Mouse (Mus musculus) intestine, postnatal 0 days (tissue): ENCODE results near the gene Atxn10. TPM values are rescaled to one million over a fixed set of nuclear protein-coding genes. Genes with fewer than 3 reads are reported as not detected.

Experiments used
- ATAC-seq: fragments of 200-750 bp; cut with Nextera tagmentation; 2 replicates; pipeline ENCODE4 v1.8.0; 2017; ENCODE audit warnings: mild to moderate bottlenecking, moderate TSS enrichment, moderate library complexity
- H3K27ac ChIP-seq: fragments of 300-500 bp; sonication (generic); 2 replicates; pipeline ENCODE4 v1.5.1; 2014; ENCODE audit warnings: mild to moderate bottlenecking, low read depth, low read length, moderate library complexity
- H3K27me3 ChIP-seq: fragments of 300-500 bp; sonication (generic); replicated peaks from 2 replicates; pipeline ENCODE4 v1.6.1; 2014; ENCODE audit warnings: low read length, mixed read lengths; ENCODE audit not compliant: control insufficient read depth, insufficient read depth
- H3K36me3 ChIP-seq: fragments of 300-500 bp; sonication (generic); 2 replicates; pipeline ENCODE4 v1.6.1; 2014; ENCODE audit warnings: mild to moderate bottlenecking, moderate library complexity; ENCODE audit not compliant: control insufficient read depth, insufficient read depth
- H3K4me1 ChIP-seq: fragments of 300-500 bp; sonication (generic); replicated peaks from 2 replicates; pipeline ENCODE4 v1.6.1; 2014; ENCODE audit warnings: antibody characterized with exemption, low read length, mixed read lengths; ENCODE audit not compliant: control insufficient read depth, insufficient read depth
- H3K4me2 ChIP-seq: fragments of 300-500 bp; sonication (generic); replicated peaks from 2 replicates; pipeline ENCODE4 v1.6.1; 2014; ENCODE audit warnings: low read depth, mild to moderate bottlenecking, moderate library complexity
- H3K4me3 ChIP-seq: fragments of 300-500 bp; sonication (generic); 2 replicates; pipeline ENCODE4 v1.5.1; 2014; ENCODE audit warnings: low read depth, low read length
- H3K9ac ChIP-seq: fragments of 300-500 bp; sonication (generic); 2 replicates; pipeline ENCODE4 v1.6.1; 2014; ENCODE audit warnings: mild to moderate bottlenecking, low read depth, low read length
- H3K9me3 ChIP-seq: fragments of 300-500 bp; sonication (generic); 2 replicates; pipeline ENCODE4 v1.6.1; 2016; ENCODE audit warnings: mixed run types; ENCODE audit not compliant: control insufficient read depth
- CTCF ChIP-seq: sonication (generic); IDR thresholded peaks from 2 replicates; pipeline ENCODE4 v1.5.1; 2016; ENCODE audit warnings: low read depth, mild to moderate bottlenecking, control low read depth, antibody characterized with exemption, moderate library complexity
- WGBS: fragments of 180-500 bp; shearing (Covaris S2); extraction: QIAGEN DNeasy Blood & Tissue Kit; methylation state at CpG from one replicate; pipeline ENCODE4 v1.1.7; 2014; 5-methylcytosine and 5-hydroxymethylcytosine counted together
- polyA plus RNA-seq: library from polyadenylated mRNA; unstranded; fragments of >200 nt; fragmentation: Nextera tagmentation; extraction: Ambion mirVana; gene quantifications from 2 replicates; pipeline ENCODE4 v1.2.1, GENCODE M21; 2015

The Atxn10 gene
- 106 and 111 TPM in 2 replicates for polyA plus RNA-seq

DNA sequence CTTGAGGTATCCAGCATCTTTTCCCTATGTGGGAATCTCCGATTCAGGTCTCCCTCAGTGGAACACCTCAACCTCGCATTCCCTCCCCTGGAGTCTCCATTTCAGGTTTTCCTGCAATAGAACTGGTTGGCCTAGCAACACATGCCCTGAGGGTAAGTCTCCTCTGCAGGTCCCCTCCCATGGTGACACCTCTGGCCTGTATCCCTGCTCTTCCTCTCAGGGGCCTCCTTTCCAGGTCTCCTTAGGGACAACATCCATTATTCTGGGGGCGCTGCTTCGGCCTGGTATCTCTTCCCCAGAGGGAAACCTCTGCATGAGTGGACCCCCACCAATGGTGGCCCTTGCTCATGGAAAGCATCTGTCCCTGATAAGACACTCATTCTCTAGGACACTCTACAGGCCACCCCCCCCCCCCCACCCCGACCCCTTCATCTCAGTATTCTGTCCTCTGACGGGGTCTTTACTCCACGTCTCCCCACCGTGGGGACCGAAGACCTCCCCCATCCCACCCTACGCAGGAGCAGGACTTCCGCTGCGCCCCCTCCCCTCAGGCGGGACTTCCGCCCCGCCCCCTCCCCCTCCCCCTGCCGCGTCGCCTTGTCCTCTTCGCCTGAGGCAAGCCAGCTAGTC lies at the start of gene Atxn10:
Atxn10 (plus strand) TSS at position 575 of the 630 bp plus-strand sequence.
- no peaks in the 10 kb centered on the region for H3K36me3 ChIP-seq
- H3K27me3 ChIP-seq, result no peaks in the 10 kb centered on the region
- peak within 1 kb of the TSS; percentile 84 for H3K4me3 ChIP-seq
- 17% methylated on average over 16 of the region's 19 CpGs for WGBS
- TF ChIP-seq CTCF, result no peak
- H3K9me3 ChIP-seq, result no peaks in the 10 kb centered on the region
- H3K4me2 ChIP-seq, result peak within 1 kb of the TSS; percentile 82
- peaks cover 3% of the 10 kb centered on the region; the same call in 1 of the 2 replicates for H3K4me1 ChIP-seq
- H3K27ac ChIP-seq, result peak within 1 kb of the TSS; percentile 94
- H3K9ac ChIP-seq, result peak within 1 kb of the TSS; percentile 80
- peak; percentile 3; the same call in 1 of the 2 replicates for ATAC-seq

GRCm38 (mm10) chr15:85294632-85295031 lies 41.4 kb upstream of the Atxn10 start:
- Histone ChIP-seq H3K4me1 (no peaks in the 10 kb centered on the region; the same call in 1 of the 2 replicates), H3K4me3 (no peak overlapping the region), H3K36me3 (no peaks in the 10 kb centered on the region), H3K9ac (no peak overlapping the region), H3K27me3 (no peaks in the 10 kb centered on the region), H3K27ac (no peak overlapping the region), H3K4me2 (no peak overlapping the region), H3K9me3 (no peaks in the 10 kb centered on the region)
- TF ChIP-seq CTCF, result peak; percentile 54
- WGBS, result 82% methylated on average over 3 of the region's 3 CpGs
- ATAC-seq, result no peak

DNA sequence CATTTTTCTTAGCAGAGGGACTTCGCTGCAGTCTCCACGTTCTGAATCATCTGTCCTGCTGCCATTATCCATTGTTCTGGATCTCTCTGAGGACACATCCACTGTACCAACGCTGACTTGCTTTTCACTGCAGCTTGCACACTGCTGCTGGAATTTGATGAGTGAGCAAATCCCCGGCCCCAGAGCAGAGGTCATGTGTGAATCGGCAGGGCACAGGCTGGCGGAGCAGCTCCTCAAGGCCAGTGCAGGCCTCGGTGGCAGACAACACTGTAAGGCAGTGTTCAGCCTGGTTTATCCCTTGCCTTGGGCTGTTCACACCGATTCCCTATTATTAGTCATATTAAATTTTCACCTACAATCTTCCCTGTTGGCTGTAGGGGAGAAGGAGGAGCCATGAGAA lies 40.5 kb upstream of the Atxn10 start:
- 57% methylated on average over 8 of the region's 8 CpGs for WGBS
- H3K4me1 ChIP-seq, result no peaks in the 10 kb centered on the region; the same call in 1 of the 2 replicates
- H3K27ac ChIP-seq, result no peak overlapping the region
- no peak overlapping the region for H3K4me2 ChIP-seq
- no peak overlapping the region for H3K4me3 ChIP-seq
- H3K9me3 ChIP-seq, result no peaks in the 10 kb centered on the region
- no peaks in the 10 kb centered on the region for H3K36me3 ChIP-seq
- ATAC-seq, result no peak
- H3K9ac ChIP-seq, result no peak overlapping the region
- no peak for TF ChIP-seq CTCF
- H3K27me3 ChIP-seq, result no peaks in the 10 kb centered on the region

GRCm38 (mm10) chr15:85295977-85296376 lies 40.1 kb upstream of the Atxn10 start:
- Histone ChIP-seq H3K27me3 (no peaks in the 10 kb centered on the region), H3K9ac (no peak overlapping the region), H3K4me1 (no peaks in the 10 kb centered on the region; the same call in 1 of the 2 replicates), H3K4me3 (no peak overlapping the region), H3K36me3 (no peaks in the 10 kb centered on the region), H3K27ac (no peak overlapping the region), H3K4me2 (no peak overlapping the region), H3K9me3 (no peaks in the 10 kb centered on the region)
- 59% methylated on average over 2 of the region's 2 CpGs for WGBS
- no peak for ATAC-seq
- TF ChIP-seq CTCF, result no peak

- no peak for TF ChIP-seq CTCF
- ATAC-seq, result no peak
- H3K27me3 ChIP-seq, result no peaks in the 10 kb centered on the region
- H3K9me3 ChIP-seq, result no peaks in the 10 kb centered on the region
- 57% methylated on average over 3 of the region's 3 CpGs for WGBS
- H3K27ac ChIP-seq, result no peak overlapping the region
- H3K4me1 ChIP-seq, result no peaks in the 10 kb centered on the region; the same call in 1 of the 2 replicates
- no peak overlapping the region for H3K9ac ChIP-seq
- no peak overlapping the region for H3K4me2 ChIP-seq
- no peaks in the 10 kb centered on the region for H3K36me3 ChIP-seq
- H3K4me3 ChIP-seq, result no peak overlapping the region
Observed at GRCm38 (mm10) chr15:85296538-85296937, 39.5 kb upstream of the Atxn10 start.

GRCm38 (mm10) chr15:85298167-85298781 lies 37.8 kb upstream of the Atxn10 start:
- H3K4me2 ChIP-seq, result peak overlapping the region; percentile 56
- H3K4me1 ChIP-seq, result no peaks in the 10 kb centered on the region; the same call in 1 of the 2 replicates
- no peak overlapping the region for H3K27ac ChIP-seq
- H3K27me3 ChIP-seq, result no peaks in the 10 kb centered on the region
- 0 out of 2 replicates have a peak overlapping the region, but pooled peaks have one; percentile 0 for H3K4me3 ChIP-seq
- no peaks in the 10 kb centered on the region for H3K9me3 ChIP-seq
- no peak overlapping the region for H3K9ac ChIP-seq
- no peak for ATAC-seq
- H3K36me3 ChIP-seq, result no peaks in the 10 kb centered on the region
- no peak for TF ChIP-seq CTCF
- WGBS, result 21% methylated on average over 17 of the region's 17 CpGs
